Mouse (Mus musculus): ENCODE data around the gene Gapvd1. TPM values are rescaled to one million over a fixed set of nuclear protein-coding genes. Genes with fewer than 3 reads are reported as not detected.
"Not testable (repeated sequence)": the region's sequence is repeated elsewhere in the genome, so short reads cannot be mapped to it uniquely, and the experiment has no call there.

The Gapvd1 gene
- polyA plus RNA-seq (2014; fragmentation: Nextera tagmentation; extraction: Ambion mirVana): 102 and 104 TPM in 2 replicates

DNA sequence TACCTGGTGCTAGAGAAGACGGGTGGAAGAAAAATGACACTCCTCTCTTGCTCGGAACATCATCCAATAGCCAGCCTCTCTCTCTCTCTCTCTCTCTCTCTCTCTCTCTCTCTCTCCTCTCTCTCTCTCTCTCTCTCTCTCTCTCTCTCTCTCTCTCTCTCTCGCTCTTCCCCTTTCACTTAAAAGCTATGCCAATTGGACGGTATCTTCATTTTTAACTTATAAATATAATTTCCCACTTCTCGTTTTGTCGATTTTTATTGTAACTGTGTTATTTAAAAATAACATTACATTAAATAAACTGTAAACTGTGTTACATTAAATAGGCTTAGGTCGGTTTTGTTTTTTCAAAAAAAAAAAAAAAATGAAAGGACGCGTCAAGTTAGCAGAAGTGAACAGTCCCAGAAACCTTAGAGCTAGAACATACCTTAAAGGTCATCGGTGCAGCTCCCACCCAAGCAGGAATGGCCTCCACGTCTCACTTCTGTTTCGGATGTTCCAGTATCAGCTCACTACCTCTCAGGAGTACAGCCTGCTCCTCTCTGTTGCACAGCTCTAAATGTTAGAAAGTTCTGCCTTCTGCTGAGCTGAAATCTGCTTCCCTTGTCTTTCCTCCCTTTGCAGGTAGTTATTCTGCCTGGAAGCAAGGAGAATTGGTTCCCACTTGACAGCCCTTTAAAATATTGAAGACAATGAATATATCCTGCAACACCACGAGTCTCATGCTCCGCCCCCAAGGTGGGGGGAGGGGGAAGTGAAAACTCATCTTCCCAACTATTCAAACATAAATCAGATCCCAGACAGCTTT is at the start of gene Gapvd1:
Gene Gapvd1, minus strand, starts transcription at position 682 of the 808 bp plus-strand sequence.
- H3K9me3 ChIP-seq (ENCODE audit: control insufficient read depth, low read length): no peaks in the 10 kb centered on the region
- no peaks in the 10 kb centered on the region for H3K36me3 ChIP-seq (ENCODE audit: control insufficient read depth, insufficient read depth, low read length)
- DNase-seq (ENCODE audit: low spot score, missing footprints): peak; percentile 89
- H3K4me1 ChIP-seq (ENCODE audit: control insufficient read depth, insufficient read depth, low read length): peaks cover 6% of the 10 kb centered on the region; the same call in 1 of the 2 replicates
- peak within 1 kb of the TSS; percentile 69 for H3K4me2 ChIP-seq
- H3K27me3 ChIP-seq (ENCODE audit: control insufficient read depth, insufficient read depth, low read length): no peaks in the 10 kb centered on the region
- peak within 1 kb of the TSS; percentile 97 for H3K4me3 ChIP-seq (ENCODE audit: low read depth, low read length)
- 1% methylated on average over 13 of the region's 14 CpGs for WGBS
- ATAC-seq (ENCODE audit: low FRiP score): peak; percentile 47; the same call in 1 of the 2 replicates
- peak within 1 kb of the TSS; percentile 82 for H3K27ac ChIP-seq (ENCODE audit: low read depth, low read length)
- H3K9ac ChIP-seq (ENCODE audit: low read length): peak within 1 kb of the TSS; percentile 82

DNA sequence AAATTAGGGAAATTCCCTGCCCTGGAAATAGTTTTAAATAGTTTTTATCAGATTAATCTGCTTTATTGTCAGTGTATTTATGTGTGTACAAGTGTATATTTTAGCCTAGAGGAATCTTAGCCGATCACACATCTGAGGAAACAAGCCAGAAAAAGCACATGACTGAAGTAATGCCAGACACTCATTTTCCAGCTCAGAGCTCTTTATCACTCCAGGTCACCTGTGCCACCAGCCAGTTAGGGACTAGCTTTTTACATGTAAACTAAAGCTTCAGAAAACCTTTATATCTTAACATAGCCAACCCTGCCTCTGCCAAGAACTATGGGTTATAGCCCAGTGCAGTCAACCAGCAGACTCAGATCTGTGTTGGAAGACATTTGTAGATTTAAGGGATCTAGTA is 49.8 kb upstream of the Gapvd1 start:
- Histone ChIP-seq H3K4me1 (ENCODE audit: control insufficient read depth, insufficient read depth, low read length) (peaks cover 7% of the 10 kb centered on the region), H3K4me2 (no peak overlapping the region), H3K9me3 (ENCODE audit: control insufficient read depth, low read length) (no peaks in the 10 kb centered on the region), H3K27me3 (ENCODE audit: control insufficient read depth, insufficient read depth, low read length) (no peaks in the 10 kb centered on the region), H3K4me3 (ENCODE audit: low read depth, low read length) (no peak overlapping the region), H3K9ac (ENCODE audit: low read length) (no peak overlapping the region), H3K27ac (ENCODE audit: low read depth, low read length) (no peak overlapping the region), H3K36me3 (ENCODE audit: control insufficient read depth, insufficient read depth, low read length) (peaks cover 3% of the 10 kb centered on the region; the same call in 1 of the 2 replicates)
- DNase-seq (ENCODE audit: low spot score, missing footprints) (no peak), ATAC-seq (ENCODE audit: low FRiP score) (no peak)
- WGBS: 98% methylated on average over 1 of the region's 1 CpGs

DNA sequence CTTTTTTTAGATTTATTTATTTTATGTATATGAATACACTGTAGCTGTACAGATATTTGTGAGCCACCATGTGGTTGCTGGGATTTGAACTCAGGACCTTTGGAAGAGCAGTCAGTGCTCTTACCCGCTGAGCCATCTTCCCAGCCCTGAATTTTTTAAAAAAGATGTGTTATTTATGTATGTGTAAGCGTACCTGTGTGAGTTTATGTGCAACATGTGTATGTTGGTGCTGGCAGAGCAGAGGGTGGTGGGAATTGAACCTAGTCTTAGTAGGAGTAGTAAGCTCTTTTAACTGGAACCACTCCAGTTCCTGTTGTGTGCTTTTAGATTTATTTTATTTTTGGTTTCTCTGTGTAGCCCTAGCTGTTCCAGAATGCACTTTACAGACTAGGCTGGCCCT is 49.1 kb upstream of the Gapvd1 start:
- Histone ChIP-seq H3K27me3 (ENCODE audit: control insufficient read depth, insufficient read depth, low read length) (no peaks in the 10 kb centered on the region), H3K4me1 (ENCODE audit: control insufficient read depth, insufficient read depth, low read length) (peaks cover 8% of the 10 kb centered on the region), H3K36me3 (ENCODE audit: control insufficient read depth, insufficient read depth, low read length) (peaks cover 2% of the 10 kb centered on the region; the same call in 1 of the 2 replicates), H3K4me2 (no peak overlapping the region), H3K4me3 (ENCODE audit: low read depth, low read length) (no peak overlapping the region), H3K9ac (ENCODE audit: low read length) (no peak overlapping the region), H3K27ac (ENCODE audit: low read depth, low read length) (no peak overlapping the region), H3K9me3 (ENCODE audit: control insufficient read depth, low read length) (no peaks in the 10 kb centered on the region)
- ATAC-seq (ENCODE audit: low FRiP score) (no peak), DNase-seq (ENCODE audit: low spot score, missing footprints) (no peak)
- WGBS: 99% methylated on average over 2 of the region's 2 CpGs

DNA sequence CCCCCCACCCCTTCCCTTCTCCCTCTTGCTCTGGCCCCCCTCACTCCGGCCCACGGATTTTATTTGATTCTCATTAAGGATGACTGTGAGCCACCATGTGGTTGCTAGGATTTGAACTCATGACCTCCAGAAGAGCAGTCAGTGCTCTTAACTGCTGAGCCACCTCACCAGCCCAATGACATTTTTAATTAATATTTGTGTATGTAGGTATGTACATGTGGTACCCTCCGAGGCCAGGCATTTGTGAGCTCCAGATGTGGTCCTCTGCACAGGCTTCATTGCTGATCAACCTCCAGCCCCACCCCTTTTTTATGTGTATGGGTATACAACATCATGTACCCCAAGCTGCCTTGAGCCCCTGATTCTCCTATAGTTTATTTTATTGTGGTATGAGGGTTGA is 48.7 kb upstream of the Gapvd1 start:
- Histone ChIP-seq H3K36me3 (ENCODE audit: control insufficient read depth, insufficient read depth, low read length) (no peaks in the 10 kb centered on the region), H3K4me1 (ENCODE audit: control insufficient read depth, insufficient read depth, low read length) (peaks cover 11% of the 10 kb centered on the region), H3K27me3 (ENCODE audit: control insufficient read depth, insufficient read depth, low read length) (no peaks in the 10 kb centered on the region), H3K9ac (ENCODE audit: low read length) (no peak overlapping the region), H3K4me2 (peak overlapping the region; percentile 70; the same call in 1 of the 2 replicates), H3K27ac (ENCODE audit: low read depth, low read length) (no peak overlapping the region), H3K4me3 (ENCODE audit: low read depth, low read length) (no peak overlapping the region), H3K9me3 (ENCODE audit: control insufficient read depth, low read length) (no peaks in the 10 kb centered on the region)
- DNase-seq (ENCODE audit: low spot score, missing footprints): no peak
- ATAC-seq (ENCODE audit: low FRiP score): no peak
- WGBS: 83% methylated on average over 3 of the region's 3 CpGs

DNA sequence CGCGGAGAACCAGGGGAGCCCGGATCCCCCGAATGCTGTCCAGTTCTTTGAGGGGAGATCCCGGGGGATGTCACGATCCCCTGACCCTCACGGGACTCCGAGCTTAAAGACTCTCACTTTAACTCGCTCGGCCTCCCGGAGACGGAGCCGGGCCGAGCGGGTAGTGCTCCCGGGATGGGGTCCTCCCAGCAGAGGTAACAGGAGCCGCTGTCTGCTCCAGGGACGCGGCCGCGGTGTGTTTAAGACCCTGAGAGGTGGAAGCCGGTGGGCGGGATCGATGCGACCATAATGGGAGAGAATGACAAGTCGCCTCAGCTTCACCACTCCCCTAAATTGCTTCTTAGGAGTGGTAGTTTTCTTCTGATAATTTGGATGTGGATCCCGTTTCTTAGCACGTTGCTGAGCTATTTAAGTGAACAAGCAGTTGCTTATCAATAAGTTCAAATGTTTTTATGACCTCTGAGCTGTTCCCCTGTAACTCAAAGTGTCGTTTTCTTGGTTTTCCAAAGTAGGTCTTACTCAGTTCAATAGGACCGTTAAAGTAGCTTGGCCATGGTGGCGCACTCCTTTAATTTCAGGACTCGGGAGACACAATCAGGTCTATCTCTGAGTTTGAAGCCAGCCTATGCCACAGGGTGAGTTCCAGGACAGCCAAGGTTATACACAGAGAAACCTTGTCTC is 47.7 kb upstream of the Gapvd1 start:
- WGBS: under 1% methylated on average over 26 of the region's 32 CpGs
- peak overlapping the region; percentile 77 for H3K9ac ChIP-seq (ENCODE audit: low read length)
- H3K36me3 ChIP-seq (ENCODE audit: control insufficient read depth, insufficient read depth, low read length); H3K9me3 ChIP-seq (ENCODE audit: control insufficient read depth, low read length); H3K27me3 ChIP-seq (ENCODE audit: control insufficient read depth, insufficient read depth, low read length): not testable (repeated sequence)
- ATAC-seq (ENCODE audit: low FRiP score) (peak; percentile 65), DNase-seq (ENCODE audit: low spot score, missing footprints) (peak; percentile 85)
- H3K4me1 ChIP-seq (ENCODE audit: control insufficient read depth, insufficient read depth, low read length): peaks cover 11% of the 10 kb centered on the region
- H3K4me3 ChIP-seq (ENCODE audit: low read depth, low read length): peak overlapping the region; percentile 63
- H3K27ac ChIP-seq (ENCODE audit: low read depth, low read length): peak overlapping the region; percentile 77
- peak overlapping the region; percentile 70 for H3K4me2 ChIP-seq

DNA sequence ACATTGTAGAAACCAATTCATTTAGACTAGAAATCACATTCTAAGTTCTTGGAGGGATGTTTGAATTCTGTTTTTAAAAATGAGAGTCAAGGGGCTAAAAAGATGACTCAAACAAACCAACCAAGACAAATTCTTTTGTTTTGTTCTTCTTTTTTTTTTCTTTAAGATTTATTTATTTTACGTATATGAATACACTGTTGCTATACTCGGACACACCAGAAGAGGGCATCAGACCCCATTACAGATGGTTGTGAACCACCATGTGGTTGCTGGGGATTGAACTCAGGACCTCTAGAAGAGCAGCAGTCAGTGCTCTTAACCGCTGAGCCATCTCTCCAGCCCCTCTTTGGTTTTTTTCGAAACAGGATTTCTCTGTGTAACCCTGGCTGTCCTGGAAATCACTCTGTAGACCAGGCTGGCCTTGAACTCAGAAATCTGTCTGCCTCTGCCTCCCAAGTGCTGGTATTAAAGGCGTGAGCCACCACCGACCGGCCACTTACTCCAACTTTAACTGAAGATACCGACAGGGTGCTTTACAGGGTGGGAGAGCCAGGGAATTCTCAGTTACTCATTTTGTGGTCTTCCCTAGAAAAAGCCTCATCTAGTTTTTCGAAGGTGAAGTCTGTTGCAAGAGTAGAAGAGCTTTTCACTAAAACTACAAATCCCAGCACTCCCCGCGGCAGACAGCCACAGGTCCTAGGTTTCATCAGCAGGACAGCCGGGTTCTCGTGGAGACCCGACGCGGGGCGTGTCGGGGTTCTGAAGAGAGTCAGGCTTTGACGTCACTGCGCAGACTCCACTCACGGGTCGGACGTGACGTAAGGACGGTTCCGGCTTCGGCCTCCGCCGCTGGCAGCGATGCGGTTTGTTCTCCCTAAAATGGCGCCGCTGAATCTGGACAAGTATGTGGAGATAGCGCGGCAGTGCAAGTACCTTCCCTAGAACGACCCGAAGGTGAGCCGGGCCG is 46.8 kb upstream of the Gapvd1 start:
- H3K4me3 ChIP-seq (ENCODE audit: low read depth, low read length): peak overlapping the region; percentile 63
- ATAC-seq (ENCODE audit: low FRiP score): peak; percentile 96
- no peaks in the 10 kb centered on the region for H3K9me3 ChIP-seq (ENCODE audit: control insufficient read depth, low read length)
- 4% methylated on average over 39 of the region's 39 CpGs for WGBS
- H3K27me3 ChIP-seq (ENCODE audit: control insufficient read depth, insufficient read depth, low read length): no peaks in the 10 kb centered on the region
- peak overlapping the region; percentile 77 for H3K27ac ChIP-seq (ENCODE audit: low read depth, low read length)
- DNase-seq (ENCODE audit: low spot score, missing footprints): peak; percentile 99
- no peaks in the 10 kb centered on the region for H3K36me3 ChIP-seq (ENCODE audit: control insufficient read depth, insufficient read depth, low read length)
- no peak overlapping the region for H3K4me2 ChIP-seq
- peaks cover 11% of the 10 kb centered on the region for H3K4me1 ChIP-seq (ENCODE audit: control insufficient read depth, insufficient read depth, low read length)
- H3K9ac ChIP-seq (ENCODE audit: low read length): peak overlapping the region; percentile 77

DNA sequence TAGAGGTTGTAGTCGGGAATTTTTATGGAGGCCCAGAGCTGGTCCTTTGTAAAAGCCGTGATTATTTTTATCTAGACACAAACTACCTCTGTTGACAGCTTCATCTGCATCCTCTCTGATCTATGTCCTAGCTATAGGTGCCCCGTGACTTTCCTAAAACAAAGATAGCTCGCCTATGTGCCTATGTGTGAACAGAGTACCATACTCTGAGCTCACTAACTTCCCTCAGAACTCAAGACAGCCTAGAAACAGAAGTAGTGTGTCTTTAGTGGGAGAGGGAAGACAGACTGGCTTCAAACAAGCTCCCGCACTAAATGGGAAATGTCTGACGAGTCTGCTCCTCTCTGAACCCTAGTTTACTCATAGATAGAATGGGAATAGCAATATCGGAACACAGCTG is 45.3 kb upstream of the Gapvd1 start:
- no peak overlapping the region for H3K4me3 ChIP-seq (ENCODE audit: low read depth, low read length)
- H3K9me3 ChIP-seq (ENCODE audit: control insufficient read depth, low read length): no peaks in the 10 kb centered on the region
- H3K9ac ChIP-seq (ENCODE audit: low read length): no peak overlapping the region
- H3K4me2 ChIP-seq: peak overlapping the region; percentile 78
- ATAC-seq (ENCODE audit: low FRiP score) (no peak), DNase-seq (ENCODE audit: low spot score, missing footprints) (no peak)
- H3K4me1 ChIP-seq (ENCODE audit: control insufficient read depth, insufficient read depth, low read length): peaks cover 11% of the 10 kb centered on the region
- no peaks in the 10 kb centered on the region for H3K36me3 ChIP-seq (ENCODE audit: control insufficient read depth, insufficient read depth, low read length)
- 79% methylated on average over 7 of the region's 7 CpGs for WGBS
- no peak overlapping the region for H3K27ac ChIP-seq (ENCODE audit: low read depth, low read length)
- no peaks in the 10 kb centered on the region for H3K27me3 ChIP-seq (ENCODE audit: control insufficient read depth, insufficient read depth, low read length)

DNA sequence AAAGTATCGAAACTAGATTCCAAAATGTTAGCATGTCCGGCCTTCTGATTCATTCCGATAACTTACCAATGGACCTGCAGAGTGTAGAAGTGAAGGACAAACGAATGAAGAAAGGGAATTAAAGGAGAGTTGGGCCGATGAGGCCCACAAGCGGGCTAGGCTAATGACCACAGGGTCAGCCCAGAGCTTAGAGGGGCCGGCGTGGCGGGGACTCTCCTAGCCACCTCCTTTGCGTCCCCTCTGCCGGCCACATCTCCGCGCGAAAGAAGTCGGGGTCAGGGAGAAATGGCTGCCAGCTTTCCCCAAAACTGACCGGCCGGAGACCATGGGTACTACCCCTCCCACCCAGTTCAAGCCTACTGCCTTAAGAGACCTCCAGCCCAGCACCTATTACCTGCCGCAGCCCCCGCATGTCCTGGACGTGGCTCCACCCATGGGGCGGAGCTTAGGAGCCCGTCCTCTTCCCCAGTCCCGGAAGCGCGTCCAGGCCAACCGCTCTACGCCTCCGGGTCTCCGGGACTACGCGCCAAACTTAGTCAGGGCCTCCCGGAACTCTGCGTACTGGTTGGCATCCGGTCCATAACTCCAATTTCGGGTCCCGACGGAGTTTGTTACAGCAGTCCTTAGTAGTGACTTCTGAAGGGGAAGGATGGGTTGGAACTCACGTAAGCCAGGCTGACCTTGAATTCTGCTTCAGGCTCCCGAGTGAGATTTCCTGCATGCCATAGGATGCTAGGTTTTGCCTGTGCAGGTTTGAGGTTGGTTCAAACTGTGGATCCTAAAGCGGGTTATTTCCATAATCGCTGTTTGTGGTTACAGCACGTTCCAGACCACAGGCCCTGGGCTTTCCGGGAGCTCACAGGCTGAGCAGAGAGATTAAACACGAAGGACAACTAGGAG is 44.6 kb upstream of the Gapvd1 start, which contains the start of gene Rabepk:
Gene Rabepk, minus strand, starts transcription at position 556 of the 900 bp plus-strand sequence.
- DNase-seq (ENCODE audit: low spot score, missing footprints): peak; percentile 98
- no peaks in the 10 kb centered on the region; the same call in 1 of the 2 replicates for H3K36me3 ChIP-seq (ENCODE audit: control insufficient read depth, insufficient read depth, low read length)
- peak; percentile 66 for ATAC-seq (ENCODE audit: low FRiP score)
- WGBS: 5% methylated on average over 44 of the region's 44 CpGs
- peaks cover 11% of the 10 kb centered on the region for H3K4me1 ChIP-seq (ENCODE audit: control insufficient read depth, insufficient read depth, low read length)
- H3K4me2 ChIP-seq: peak within 1 kb of the TSS; percentile 78
- H3K27me3 ChIP-seq (ENCODE audit: control insufficient read depth, insufficient read depth, low read length): no peaks in the 10 kb centered on the region
- peak within 1 kb of the TSS; percentile 66 for H3K4me3 ChIP-seq (ENCODE audit: low read depth, low read length)
- peak within 1 kb of the TSS; percentile 68 for H3K9ac ChIP-seq (ENCODE audit: low read length)
- 0 out of 2 replicates have a peak within 1 kb of the TSS, but pooled peaks have one; percentile 14 for H3K27ac ChIP-seq (ENCODE audit: low read depth, low read length)
- no peaks in the 10 kb centered on the region for H3K9me3 ChIP-seq (ENCODE audit: control insufficient read depth, low read length)

All from midbrain, embryonic 11.5 days (tissue).